Mouse (Mus musculus) E14TG2a.4 (cell line): ENCODE results near the gene Trim38.

Experiments
- CTCF ChIP-seq: conservative IDR thresholded peaks from 2 replicates; pipeline ENCODE4 v1.5.1; 2014; ENCODE audit warnings: low read length
- NANOG ChIP-seq: IDR thresholded peaks from 2 replicates; pipeline ENCODE4 v1.6.1; 2014; ENCODE audit warnings: borderline replicate concordance, low read length, mixed read lengths
- POU5F1 ChIP-seq: IDR thresholded peaks from 2 replicates; pipeline ENCODE4 v1.6.1; 2014; ENCODE audit warnings: low read length, borderline replicate concordance

GRCm38 (mm10) chr13:23822213-23822612 lies 52.5 kb downstream of the Trim38 start:
- no peak for TF ChIP-seq CTCF
- no peak for TF ChIP-seq POU5F1
- TF ChIP-seq NANOG = no peak
